Mouse (Mus musculus) MEL (cell line): ENCODE measurements at regions not wholly inside any gene's neighbourhood (a gene's known extent, or its start where the extent isn't known, plus 50 kb on each side); places are given as distances from the start of the nearest gene placed in this dataset.
A peak's percentile ranks its signal among the peaks of the same experiment; 100 is the strongest.

Experiments used
- CHD2 ChIP-seq: IDR thresholded peaks from 2 replicates; pipeline ENCODE4 v1.6.1; 2011; ENCODE audit warnings: low read length, improper control_type of control experiment
- ELF1 ChIP-seq: IDR thresholded peaks from 2 replicates; pipeline ENCODE4 v1.6.1; 2014; ENCODE audit warnings: low read depth, mild to moderate bottlenecking, inconsistent platforms, low read length, improper control_type of control experiment, moderate library complexity
- MAX ChIP-seq: IDR thresholded peaks from 2 replicates; pipeline ENCODE4 v1.6.1; 2011; ENCODE audit warnings: low read length, improper control_type of control experiment
- POLR2A ChIP-seq, 2 experiments: IDR thresholded peaks; 2 replicates each; pipeline ENCODE4 v1.6.1; 2011 to 2012; ENCODE audit warnings: low read length in 2 of 2, mild to moderate bottlenecking in 2 of 2, control low read depth in 1 of 2, improper control_type of control experiment in 1 of 2, low read depth in 1 of 2, moderate library complexity in 1 of 2; ENCODE audit not compliant: control insufficient read depth in 1 of 2, insufficient read depth in 1 of 2, poor library complexity in 1 of 2
- TAL1 ChIP-seq: IDR thresholded peaks from 2 replicates; pipeline ENCODE4 v1.6.1; 2012; ENCODE audit warnings: mild to moderate bottlenecking, inconsistent platforms, low read length, moderate library complexity, mixed read lengths
- USF2 ChIP-seq, 2 experiments: IDR thresholded peaks; 2 replicates each; pipeline ENCODE4 v1.6.1; 2011 to 2012; ENCODE audit warnings: improper control_type of control experiment in 2 of 2, low read length in 2 of 2, borderline replicate concordance in 1 of 2, inconsistent platforms in 1 of 2, low read depth in 1 of 2, mild to moderate bottlenecking in 1 of 2; ENCODE audit not compliant: insufficient read depth in 1 of 2

GRCm38 (mm10) chr11:114391553-114391952, 276.8 kb upstream of the Rpl38 start:
- no peak for TF ChIP-seq USF2 (IDR thresholded peaks at IDR 0.05; ENCODE audit: borderline replicate concordance in 1 of 2, insufficient read depth in 1 of 2, low read depth in 1 of 2, low read length in 2 of 2)
- TF ChIP-seq TAL1, result no peak
- no peak for TF ChIP-seq CHD2
- no peak for TF ChIP-seq POLR2A (IDR thresholded peaks at IDR 0.05; ENCODE audit: control insufficient read depth in 1 of 2, insufficient read depth in 1 of 2, low read depth in 1 of 2, low read length in 2 of 2, poor library complexity in 1 of 2)
- TF ChIP-seq MAX, result no peak
- TF ChIP-seq ELF1, result 0 out of 2 replicates have a peak, but pooled peaks have one; percentile 37
